11 mouse cellular contexts compared by ENCODE assay signal in the genomic region with DNA sequence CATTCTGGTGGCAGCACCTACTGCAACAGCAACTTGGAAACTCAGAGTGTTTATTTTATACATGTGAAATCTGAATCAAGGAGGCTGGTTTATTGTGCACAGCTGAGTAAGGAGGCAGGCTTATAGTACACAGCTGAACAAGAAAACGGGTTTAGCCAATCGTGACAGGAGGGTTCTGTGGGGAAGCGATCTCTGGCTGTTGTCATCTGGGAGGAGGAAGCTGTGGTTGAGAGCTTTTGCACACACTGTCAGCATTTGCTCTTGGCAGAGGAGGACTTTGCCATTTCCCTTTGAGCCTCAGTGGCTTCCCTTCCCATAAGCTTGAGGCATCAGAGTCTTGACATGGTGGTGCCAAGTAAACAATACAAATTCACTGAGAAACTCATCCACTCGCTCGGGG. TPM values are rescaled to one million over a fixed set of nuclear protein-coding genes. Genes with fewer than 3 reads are reported as not detected.
A peak's percentile ranks its signal among the peaks of the same experiment; 100 is the strongest.
DNase-seq lines count a peak whose midpoint lies in the region; ATAC-seq lines count a peak whose summit lies in the region.
"Had no signal": no experiment of that assay in that cellular context is flagged by ENCODE, and none has a peak within 500 bp of the region (broad histone marks: within the 10 kb centered on the region; RNA-seq: fewer than 3 reads in every experiment).

No protein-coding gene starts in this region.

- ATAC-seq in granulocyte monocyte progenitor cell, adult 5-6 weeks (replicated peaks; ENCODE audit: poor library complexity, severe bottlenecking): peak; percentile 93
- ATAC-seq in monocyte, adult 5-6 weeks (replicated peaks; ENCODE audit: insufficient number of reproducible peaks, low FRiP score, low TSS enrichment, poor library complexity, severe bottlenecking): peak; percentile 96

- peak; percentile 10 for DNase-seq in gastrocnemius, postnatal 25 days
- no peak for DNase-seq in gastrocnemius, postnatal 10 days
- peak; percentile 90 for DNase-seq in 416B (ENCODE audit: low read depth)
- DNase-seq in left cerebral cortex, adult 18-20 months (ENCODE audit: low spot score in 2 of 2): no peak
- no peak for DNase-seq in layer of hippocampus, postnatal 25 days (ENCODE audit: extremely low spot score in 1 of 2, low spot score in 1 of 2)
- no peak for DNase-seq in frontal cortex, adult 2 months (ENCODE audit: extremely low spot score in 1 of 2, low spot score in 1 of 2)
- DNase-seq: adrenal gland, postnatal 25 days; kidney, adult 8-10 months; left cerebral cortex, postnatal 4 days had no signal

RNA-seq across cellular contexts. Expression of gene Gsdme, which starts 11.0 kb away (rescaled TPM):
- 1 to 10 TPM in 1 of 2 experiments, under 1 TPM in 1; 0.49 to 1.7 TPM for total RNA-seq in gastrocnemius, postnatal 25 days (2021)
- total RNA-seq in gastrocnemius, postnatal 10 days (2021): 1 to 10 TPM; 1.7 to 2.2 TPM
- 4.4 and 7.4 TPM in 2 replicates for total RNA-seq in granulocyte monocyte progenitor cell, adult 5-6 weeks (2014; fragmentation: Nextera tagmentation)
- 6.4 and 11.0 TPM in 2 replicates for total RNA-seq in granulocyte monocyte progenitor cell, adult 5-6 weeks (2017)
- 6.6 to 13.2 TPM (median 9.0 TPM) in 3 replicates for total RNA-seq in monocyte, adult 5-6 weeks (2017)
- total RNA-seq in left cerebral cortex, adult 18-20 months (2021): 10 to 100 TPM; 12.3 to 12.4 TPM
- total RNA-seq in layer of hippocampus, postnatal 25 days (2021): 10 to 100 TPM in 1 of 2 experiments, 1 to 10 TPM in 1; 9.6 to 11.2 TPM
- polyA plus RNA-seq in frontal cortex, adult 2 months (2012; rRNA removed): 11.1 and 11.6 TPM in 2 replicates

Comparison
In these comparisons a context has a peak if more than half of its experiments do, and no peak if none do; other contexts are left out.
1. DNase-seq: peak in gastrocnemius, postnatal 25 days (single experiment) and 416B (single experiment); none in gastrocnemius, postnatal 10 days (single experiment), left cerebral cortex, adult 18-20 months (0 of 2), layer of hippocampus, postnatal 25 days (0 of 2) and frontal cortex, adult 2 months (0 of 2).